Mouse (Mus musculus): ENCODE results near the gene Cacna1b.

- no peak for TF ChIP-seq CTCF (IDR thresholded peaks at IDR 0.05; ENCODE audit: low read depth)
- TF ChIP-seq EP300 (IDR thresholded peaks at IDR 0.05; ENCODE audit: low read depth), result no peak
These were observed 65.5 kb downstream of the Cacna1b start for GRCm38 (mm10) chr2:24697281-24697980.

All from liver, postnatal 0 days (tissue).